Mouse (Mus musculus): ENCODE results near the gene Pus10.

- TF ChIP-seq GATA1 (IDR thresholded peaks at IDR 0.05; ENCODE audit: low read length) = no peak
- TF ChIP-seq TAL1 (IDR thresholded peaks at IDR 0.05; ENCODE audit: low read length) = no peak
Observed at GRCm38 (mm10) chr11:23753136-23753710, 87.7 kb downstream of the Pus10 start.

Measured in erythroblast, embryonic 14.5 days (primary cell).